Mouse (Mus musculus): ENCODE measurements around the gene Pmel. TPM values are rescaled to one million over a fixed set of nuclear protein-coding genes. Genes with fewer than 3 reads are reported as not detected.

The Pmel gene
- polyA plus RNA-seq, 1 experiment from 2014 or later, result 0.68 TPM

DNA sequence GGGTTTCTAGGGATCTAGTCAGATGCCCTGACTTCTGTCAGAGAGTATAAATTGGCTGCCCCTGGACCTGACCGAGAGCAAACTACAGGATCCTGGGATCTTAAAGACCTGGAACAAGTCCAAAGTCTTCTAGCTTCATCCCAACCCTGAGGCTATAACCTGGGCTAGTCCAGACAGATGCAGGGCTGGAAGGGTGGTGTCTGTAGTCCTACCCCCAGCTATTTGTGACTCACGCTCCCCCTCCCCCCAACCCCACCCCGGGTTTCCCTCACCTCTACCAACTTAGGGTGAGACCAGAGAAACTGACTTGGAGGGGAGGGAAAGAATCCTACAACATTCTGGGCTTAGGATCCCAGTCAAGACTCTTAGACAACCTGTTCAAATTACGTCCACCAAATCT, 38.6 kb downstream of the Pmel start:
- Histone ChIP-seq H3K27ac (replicated peaks) (no peak overlapping the region), H3K9me3 (replicated peaks) (no peaks in the 10 kb centered on the region), H3K36me3 (replicated peaks) (no peaks in the 10 kb centered on the region), H3K4me2 (peak overlapping the region; percentile 67), H3K4me1 (replicated peaks) (peaks cover 38% of the 10 kb centered on the region), H3K9ac (no peak overlapping the region), H3K27me3 (peaks cover 56% of the 10 kb centered on the region), H3K4me3 (replicated peaks) (0 out of 2 replicates have a peak overlapping the region, but pooled peaks have one; percentile 58)
- ATAC-seq (ENCODE audit: insufficient read depth), result no peak
- 25% methylated on average over 4 of the region's 4 CpGs for WGBS (ENCODE audit: insufficient replicate concordance)

DNA sequence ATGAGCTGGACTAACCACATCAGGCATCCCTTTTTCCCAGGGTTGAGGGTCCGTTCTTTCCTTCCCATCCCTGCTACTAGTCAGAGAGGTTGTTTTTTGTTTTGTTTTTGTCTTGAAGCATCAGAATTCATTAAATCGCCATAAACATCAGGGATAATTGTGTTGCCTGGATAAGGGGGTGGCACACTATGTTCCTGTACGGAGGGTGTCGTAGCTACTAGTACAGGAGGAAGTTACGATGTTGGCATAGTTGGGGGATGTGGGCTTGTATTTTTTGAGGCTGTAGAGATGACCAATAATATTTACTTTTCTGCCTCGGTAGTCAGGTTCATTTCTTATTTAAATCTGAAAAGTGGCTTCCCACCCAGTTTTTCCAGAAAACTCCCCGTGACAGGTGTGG, 39.2 kb downstream of the Pmel start:
- Histone ChIP-seq H3K4me1 (replicated peaks) (peaks cover 39% of the 10 kb centered on the region), H3K27ac (replicated peaks) (0 out of 2 replicates have a peak overlapping the region, but pooled peaks have one; percentile 29), H3K36me3 (replicated peaks) (no peaks in the 10 kb centered on the region), H3K9ac (peak overlapping the region; percentile 39; the same call in 1 of the 2 replicates), H3K4me2 (peak overlapping the region; percentile 67), H3K4me3 (replicated peaks) (peak overlapping the region; percentile 58), H3K27me3 (peaks cover 56% of the 10 kb centered on the region), H3K9me3 (replicated peaks) (no peaks in the 10 kb centered on the region)
- ATAC-seq (ENCODE audit: insufficient read depth), result no peak
- WGBS (ENCODE audit: insufficient replicate concordance), result 4% methylated on average over 7 of the region's 7 CpGs

DNA sequence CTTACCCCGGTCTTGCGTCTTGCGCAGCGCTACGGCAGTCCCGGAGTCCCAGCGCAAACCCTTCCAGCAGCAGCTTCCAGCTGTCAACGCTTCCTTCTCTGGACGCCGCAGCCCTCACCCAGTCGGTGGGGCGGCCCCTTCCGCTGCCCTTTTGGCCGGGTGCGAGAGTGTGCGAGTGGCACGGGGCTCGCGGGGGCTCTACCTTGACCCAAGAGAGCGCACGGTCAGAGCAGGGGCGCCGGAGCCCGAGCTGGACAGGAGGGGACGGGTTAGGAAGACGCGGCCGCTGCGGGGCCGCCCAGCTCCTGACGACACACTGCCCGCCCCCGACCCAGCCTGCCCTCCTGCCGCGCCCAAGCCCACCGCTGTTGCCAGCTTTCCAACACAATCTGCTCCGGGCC, 39.8 kb downstream of the Pmel start:
- Histone ChIP-seq H3K9me3 (replicated peaks) (no peaks in the 10 kb centered on the region), H3K9ac (peak overlapping the region; percentile 39; the same call in 1 of the 2 replicates), H3K27me3 (peaks cover 56% of the 10 kb centered on the region), H3K4me3 (replicated peaks) (peak overlapping the region; percentile 58), H3K27ac (replicated peaks) (peak overlapping the region; percentile 29; the same call in 1 of the 2 replicates), H3K4me2 (peak overlapping the region; percentile 67), H3K4me1 (replicated peaks) (peaks cover 42% of the 10 kb centered on the region), H3K36me3 (replicated peaks) (no peaks in the 10 kb centered on the region)
- under 1% methylated on average over 37 of the region's 37 CpGs for WGBS (ENCODE audit: insufficient replicate concordance)
- peak; percentile 8; the same call in 1 of the 2 replicates for ATAC-seq (ENCODE audit: insufficient read depth)

GRCm38 (mm10) chr10:128744211-128744610, 40.2 kb downstream of the Pmel start:
- Histone ChIP-seq H3K27me3 (peaks cover 56% of the 10 kb centered on the region), H3K4me3 (replicated peaks) (peak overlapping the region; percentile 58), H3K9me3 (replicated peaks) (no peaks in the 10 kb centered on the region), H3K4me2 (peak overlapping the region; percentile 67), H3K4me1 (replicated peaks) (peaks cover 46% of the 10 kb centered on the region), H3K9ac (peak overlapping the region; percentile 39; the same call in 1 of the 2 replicates), H3K27ac (replicated peaks) (peak overlapping the region; percentile 29; the same call in 1 of the 2 replicates), H3K36me3 (replicated peaks) (no peaks in the 10 kb centered on the region)
- no peak for ATAC-seq (ENCODE audit: insufficient read depth)
- WGBS (ENCODE audit: insufficient replicate concordance), result 25% methylated on average over 8 of the region's 8 CpGs

- H3K27ac ChIP-seq (replicated peaks), result peak within 1 kb of the TSS; percentile 29; the same call in 1 of the 2 replicates
- H3K36me3 ChIP-seq (replicated peaks), result no peaks in the 10 kb centered on the region
- WGBS (ENCODE audit: insufficient replicate concordance), result 19% methylated on average over 18 of the region's 18 CpGs
- no peaks in the 10 kb centered on the region for H3K9me3 ChIP-seq (replicated peaks)
- H3K27me3 ChIP-seq, result peaks cover 56% of the 10 kb centered on the region
- peak within 1 kb of the TSS; percentile 67 for H3K4me2 ChIP-seq
- peak within 1 kb of the TSS; percentile 39; the same call in 1 of the 2 replicates for H3K9ac ChIP-seq
- H3K4me1 ChIP-seq (replicated peaks), result peaks cover 54% of the 10 kb centered on the region
- ATAC-seq (ENCODE audit: insufficient read depth), result no peak
- peak within 1 kb of the TSS; percentile 58 for H3K4me3 ChIP-seq (replicated peaks)
Measured at GRCm38 (mm10) chr10:128744680-128745601, 40.9 kb downstream of the Pmel start, which contains the start of gene Dgka. TSS of gene Dgka (minus strand) at chr10:128744855.

- Histone ChIP-seq H3K4me1 (replicated peaks) (peaks cover 60% of the 10 kb centered on the region), H3K9ac (no peak overlapping the region), H3K4me2 (no peak overlapping the region), H3K27me3 (peaks cover 56% of the 10 kb centered on the region), H3K4me3 (replicated peaks) (no peak overlapping the region), H3K27ac (replicated peaks) (no peak overlapping the region), H3K36me3 (replicated peaks) (no peaks in the 10 kb centered on the region), H3K9me3 (replicated peaks) (no peaks in the 10 kb centered on the region)
- no peak for ATAC-seq (ENCODE audit: insufficient read depth)
- 68% methylated on average over 10 of the region's 10 CpGs for WGBS (ENCODE audit: insufficient replicate concordance)
Measured at GRCm38 (mm10) chr10:128745946-128746613, 42.1 kb downstream of the Pmel start.

DNA sequence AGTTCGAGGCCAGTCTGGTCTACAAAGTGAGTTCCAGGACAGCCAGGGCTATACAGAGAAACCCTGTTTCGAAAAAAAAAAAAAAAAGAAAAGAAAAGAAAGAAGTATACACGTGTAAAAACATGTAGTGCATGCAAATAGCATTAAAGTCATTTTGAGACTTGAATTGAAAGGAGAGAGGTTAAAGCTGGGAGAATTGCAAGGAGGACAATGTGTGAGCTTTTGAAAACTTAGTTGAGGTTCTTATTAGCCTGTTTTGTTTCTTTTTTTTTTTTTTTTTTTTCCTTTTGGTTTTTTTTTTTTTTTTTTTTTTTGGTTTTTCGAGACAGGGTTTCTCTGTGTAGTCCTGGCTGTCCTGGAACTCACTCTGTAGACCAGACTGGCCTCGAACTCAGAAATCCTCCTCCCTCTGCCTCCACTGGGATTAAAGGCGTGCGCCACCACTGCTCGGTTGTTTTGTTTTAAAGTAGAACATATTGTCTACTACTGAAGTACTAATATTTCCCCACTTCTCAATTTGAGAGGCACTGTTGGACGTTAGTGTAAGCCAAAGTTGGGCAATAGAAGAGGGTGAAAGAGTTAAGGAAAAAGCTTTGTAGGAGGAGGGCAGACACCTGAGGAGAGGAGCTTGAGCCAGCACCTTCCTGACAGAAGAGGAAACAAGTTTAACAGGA, 43.1 kb downstream of the Pmel start:
- 38% methylated on average over 9 of the region's 9 CpGs for WGBS (ENCODE audit: insufficient replicate concordance)
- peak overlapping the region; percentile 91 for H3K4me3 ChIP-seq (replicated peaks)
- no peaks in the 10 kb centered on the region for H3K9me3 ChIP-seq (replicated peaks)
- H3K36me3 ChIP-seq (replicated peaks), result no peaks in the 10 kb centered on the region
- peaks cover 60% of the 10 kb centered on the region for H3K4me1 ChIP-seq (replicated peaks)
- peak overlapping the region; percentile 86 for H3K27ac ChIP-seq (replicated peaks)
- peak overlapping the region; percentile 73 for H3K9ac ChIP-seq
- H3K27me3 ChIP-seq, result peaks cover 46% of the 10 kb centered on the region
- no peak for ATAC-seq (ENCODE audit: insufficient read depth)
- H3K4me2 ChIP-seq, result peak overlapping the region; percentile 89

GRCm38 (mm10) chr10:128747646-128748251, 43.8 kb downstream of the Pmel start, which contains the start of gene Pym1:
TSS of gene Pym1 (plus strand) at chr10:128747889.
- Histone ChIP-seq H3K9me3 (replicated peaks) (no peaks in the 10 kb centered on the region), H3K4me1 (replicated peaks) (peaks cover 57% of the 10 kb centered on the region), H3K36me3 (replicated peaks) (peaks cover 6% of the 10 kb centered on the region), H3K4me2 (peak within 1 kb of the TSS; percentile 89), H3K9ac (peak within 1 kb of the TSS; percentile 73), H3K27ac (replicated peaks) (peak within 1 kb of the TSS; percentile 86), H3K4me3 (replicated peaks) (peak within 1 kb of the TSS; percentile 91), H3K27me3 (peaks cover 39% of the 10 kb centered on the region)
- peak; percentile 86 for ATAC-seq (ENCODE audit: insufficient read depth)
- WGBS (ENCODE audit: insufficient replicate concordance), result under 1% methylated on average over 36 of the region's 36 CpGs

- Histone ChIP-seq H3K4me2 (peak overlapping the region; percentile 89), H3K27ac (replicated peaks) (peak overlapping the region; percentile 86), H3K9ac (peak overlapping the region; percentile 73), H3K9me3 (replicated peaks) (no peaks in the 10 kb centered on the region), H3K4me3 (replicated peaks) (peak overlapping the region; percentile 91), H3K27me3 (peaks cover 33% of the 10 kb centered on the region), H3K4me1 (replicated peaks) (peaks cover 51% of the 10 kb centered on the region), H3K36me3 (replicated peaks) (peaks cover 10% of the 10 kb centered on the region)
- ATAC-seq (ENCODE audit: insufficient read depth), result peak; percentile 76
- under 1% methylated on average over 37 of the region's 37 CpGs for WGBS (ENCODE audit: insufficient replicate concordance)
Measured at GRCm38 (mm10) chr10:128748252-128748864, 44.4 kb downstream of the Pmel start.

Data from liver, embryonic 15.5 days (tissue).